Mouse (Mus musculus) MEL (cell line): ENCODE measurements at regions not wholly inside any gene's neighbourhood (a gene's known extent, or its start where the extent isn't known, plus 50 kb on each side); places are given as distances from the start of the nearest gene placed in this dataset.

ENCODE experiments used
- DNase-seq: peaks from one replicate; pipeline ENCODE4 v3.0.0; 2011; ENCODE audit warnings: low read depth, low spot score
- H3K27ac ChIP-seq: 2 replicates; pipeline ENCODE4 v1.5.1; 2012; ENCODE audit warnings: low read depth, mild to moderate bottlenecking, control low read depth, low read length, moderate library complexity; ENCODE audit not compliant: control insufficient read depth
- H3K27me3 ChIP-seq, 2 experiments: fragments of 150-350 bp in 1 of 2; sonication (generic) in 1 of 2; 2 replicates each; pipeline ENCODE4 v1.6.1; 2012; ENCODE audit warnings: low read length in 2 of 2, mild to moderate bottlenecking in 2 of 2, improper control_type of control experiment in 1 of 2, moderate library complexity in 1 of 2; ENCODE audit not compliant: insufficient read depth in 2 of 2, control insufficient read depth in 1 of 2
- H3K36me3 ChIP-seq, 2 experiments: 2 replicates each; pipeline ENCODE4 v1.6.1; 2012 to 2014; ENCODE audit warnings: low read length in 2 of 2, improper control_type of control experiment in 1 of 2, inconsistent platforms in 1 of 2, mild to moderate bottlenecking in 1 of 2; ENCODE audit not compliant: insufficient read depth in 2 of 2, control insufficient read depth in 1 of 2
- H3K4me1 ChIP-seq, 2 experiments: fragments of 150-350 bp in 1 of 2; sonication (generic) in 1 of 2; 2 replicates each; pipeline ENCODE4 v1.6.1; 2012; ENCODE audit warnings: low read length in 2 of 2, improper control_type of control experiment in 1 of 2, mild to moderate bottlenecking in 1 of 2; ENCODE audit not compliant: insufficient read depth in 2 of 2, control insufficient read depth in 1 of 2
- H3K4me3 ChIP-seq, 2 experiments: fragments of 150-350 bp in 1 of 2; sonication (generic) in 1 of 2; 2 replicates each; pipeline ENCODE4 v1.5.1; 2012; ENCODE audit warnings: low read depth in 2 of 2, low read length in 2 of 2, mild to moderate bottlenecking in 2 of 2, moderate library complexity in 2 of 2, control low read depth in 1 of 2, improper control_type of control experiment in 1 of 2; ENCODE audit not compliant: control insufficient read depth in 1 of 2, insufficient read depth in 1 of 2
- H3K79me2 ChIP-seq: 2 replicates; pipeline ENCODE4 v1.6.1; 2012; ENCODE audit warnings: mild to moderate bottlenecking, low read length, moderate library complexity; ENCODE audit not compliant: control insufficient read depth, poor library complexity, insufficient read depth
- H3K9ac ChIP-seq: 2 replicates; pipeline ENCODE4 v1.6.1; 2012; ENCODE audit warnings: low read depth, mild to moderate bottlenecking, control low read depth, low read length, moderate library complexity; ENCODE audit not compliant: control insufficient read depth, poor library complexity, severe bottlenecking
- H3K9me3 ChIP-seq: fragments of 150-350 bp; sonication (generic); replicated peaks from 2 replicates; pipeline ENCODE4 v1.6.1; 2012; ENCODE audit warnings: mild to moderate bottlenecking, low read length, improper control_type of control experiment, moderate library complexity; ENCODE audit not compliant: insufficient read depth
- BHLHE40 ChIP-seq: IDR thresholded peaks from 2 replicates; pipeline ENCODE4 v1.6.1; 2012; ENCODE audit warnings: low read depth, mild to moderate bottlenecking, inconsistent platforms, low read length, improper control_type of control experiment, borderline replicate concordance
- CHD1 ChIP-seq: IDR thresholded peaks from 2 replicates; pipeline ENCODE4 v1.6.1; 2012; ENCODE audit warnings: low read depth, mild to moderate bottlenecking, inconsistent platforms, low read length, improper control_type of control experiment
- CHD2 ChIP-seq: IDR thresholded peaks from 2 replicates; pipeline ENCODE4 v1.6.1; 2011; ENCODE audit warnings: low read length, improper control_type of control experiment
- CTCF ChIP-seq, 3 experiments: IDR thresholded peaks in 2 of 3; conservative IDR thresholded peaks in 1 of 3; 2 replicates each; pipeline ENCODE4 v1.5.1; 2011 to 2012; ENCODE audit warnings: low read length in 3 of 3, low read depth in 2 of 3, mild to moderate bottlenecking in 2 of 3, improper control_type of control experiment in 1 of 3, inconsistent platforms in 1 of 3, mixed read lengths in 1 of 3, moderate library complexity in 1 of 3; ENCODE audit not compliant: control insufficient read depth in 1 of 3, insufficient read depth in 1 of 3, poor library complexity in 1 of 3, severe bottlenecking in 1 of 3
- E2F4 ChIP-seq: IDR thresholded peaks from 2 replicates; pipeline ENCODE4 v1.6.1; 2011; ENCODE audit warnings: low read depth, low read length, improper control_type of control experiment, borderline replicate concordance
- ETS1 ChIP-seq: IDR thresholded peaks from 2 replicates; pipeline ENCODE4 v1.6.1; 2012; ENCODE audit warnings: low read depth, mild to moderate bottlenecking, inconsistent platforms, low read length, improper control_type of control experiment, moderate library complexity
- GABPA ChIP-seq: IDR thresholded peaks from 2 replicates; pipeline ENCODE4 v1.6.1; 2012; ENCODE audit warnings: low read depth, mild to moderate bottlenecking, inconsistent platforms, low read length, improper control_type of control experiment, moderate library complexity
- HCFC1 ChIP-seq: IDR thresholded peaks from 2 replicates; pipeline ENCODE4 v1.6.1; 2012; ENCODE audit warnings: low read depth, mild to moderate bottlenecking, inconsistent platforms, low read length, improper control_type of control experiment, moderate library complexity
- KAT2A ChIP-seq: conservative IDR thresholded peaks from 2 replicates; pipeline ENCODE4 v1.6.1; 2012; ENCODE audit warnings: low read depth, low read length, improper control_type of control experiment, inconsistent platforms
- MAFK ChIP-seq: IDR thresholded peaks from 2 replicates; pipeline ENCODE4 v1.6.1; 2011; ENCODE audit warnings: low read depth, mild to moderate bottlenecking, low read length, improper control_type of control experiment, borderline replicate concordance
- MAZ ChIP-seq: IDR thresholded peaks from 2 replicates; pipeline ENCODE4 v1.6.1; 2012; ENCODE audit warnings: low read depth, mild to moderate bottlenecking, inconsistent platforms, low read length, improper control_type of control experiment
- MEF2A ChIP-seq: IDR thresholded peaks from 2 replicates; pipeline ENCODE4 v1.6.1; 2014; ENCODE audit warnings: low read depth, mild to moderate bottlenecking, inconsistent platforms, low read length, improper control_type of control experiment; ENCODE audit not compliant: poor library complexity, insufficient replicate concordance, severe bottlenecking; ENCODE audit errors: extremely low read depth
- MXI1 ChIP-seq: IDR thresholded peaks from 2 replicates; pipeline ENCODE4 v1.6.1; 2011; ENCODE audit warnings: mild to moderate bottlenecking, low read depth, low read length, improper control_type of control experiment
- MYB ChIP-seq: IDR thresholded peaks from 2 replicates; pipeline ENCODE4 v1.6.1; 2011; ENCODE audit warnings: mild to moderate bottlenecking, low read depth, low read length, improper control_type of control experiment
- MYC ChIP-seq: IDR thresholded peaks from 2 replicates; pipeline ENCODE4 v1.6.1; 2011; ENCODE audit warnings: low read depth, mild to moderate bottlenecking, low read length, improper control_type of control experiment, moderate library complexity
- NELFE ChIP-seq: IDR thresholded peaks from 2 replicates; pipeline ENCODE4 v1.6.1; 2011; ENCODE audit warnings: low read depth, low read length, improper control_type of control experiment
- NRF1 ChIP-seq: IDR thresholded peaks from 2 replicates; pipeline ENCODE4 v1.6.1; 2014; ENCODE audit warnings: low read depth, mild to moderate bottlenecking, inconsistent platforms, low read length, improper control_type of control experiment, moderate library complexity; ENCODE audit not compliant: poor library complexity, insufficient read depth, severe bottlenecking
- RAD21 ChIP-seq: IDR thresholded peaks from 2 replicates; pipeline ENCODE4 v1.6.1; 2011; ENCODE audit warnings: mild to moderate bottlenecking, low read depth, low read length, improper control_type of control experiment
- SIN3A ChIP-seq: IDR thresholded peaks from 2 replicates; pipeline ENCODE4 v1.6.1; 2012; ENCODE audit warnings: low read length, improper control_type of control experiment, inconsistent platforms
- SMC3 ChIP-seq: IDR thresholded peaks from 2 replicates; pipeline ENCODE4 v1.6.1; 2011; ENCODE audit warnings: low read depth, low read length, improper control_type of control experiment
- UBTF ChIP-seq: IDR thresholded peaks from 2 replicates; pipeline ENCODE4 v1.6.1; 2012; ENCODE audit warnings: low read depth, mild to moderate bottlenecking, inconsistent platforms, low read length, improper control_type of control experiment, moderate library complexity, borderline replicate concordance; ENCODE audit not compliant: insufficient read depth
- USF1 ChIP-seq: IDR thresholded peaks from 2 replicates; pipeline ENCODE4 v1.6.1; 2014; ENCODE audit warnings: low read depth, mild to moderate bottlenecking, inconsistent platforms, low read length, improper control_type of control experiment, moderate library complexity
- ZKSCAN1 ChIP-seq: IDR thresholded peaks from 2 replicates; pipeline ENCODE4 v1.6.1; 2012; ENCODE audit warnings: low read depth, mild to moderate bottlenecking, inconsistent platforms, low read length, improper control_type of control experiment, moderate library complexity
- ZMIZ1 ChIP-seq: IDR thresholded peaks from 2 replicates; pipeline ENCODE4 v1.6.1; 2012; ENCODE audit warnings: low read depth, mild to moderate bottlenecking, inconsistent platforms, low read length, improper control_type of control experiment, moderate library complexity
- ZNF384 ChIP-seq: IDR thresholded peaks from 2 replicates; pipeline ENCODE4 v1.6.1; 2012; ENCODE audit warnings: low read depth, mild to moderate bottlenecking, inconsistent platforms, low read length, improper control_type of control experiment

GRCm38 (mm10) chr3:40325872-40326803 lies 204.9 kb upstream of the Intu start:
- no peak for DNase-seq
- Histone ChIP-seq H3K9me3 (no peaks in the 10 kb centered on the region), H3K9ac (no peak overlapping the region), H3K27me3 (no peaks in the 10 kb centered on the region), H3K27ac (no peak overlapping the region), H3K79me2 (no peaks in the 10 kb centered on the region), H3K4me3 (no peak overlapping the region), H3K4me1 (no peaks in the 10 kb centered on the region), H3K36me3 (no peaks in the 10 kb centered on the region)
- TF ChIP-seq CHD2 (no peak), NELFE (no peak), ZNF384 (no peak), ETS1 (no peak), RAD21 (no peak), NRF1 (no peak), SIN3A (no peak), MAZ (no peak), MYC (no peak), HCFC1 (no peak), ZKSCAN1 (no peak), KAT2A (no peak), GABPA (no peak), SMC3 (no peak), MXI1 (no peak), MEF2A (no peak)

- H3K4me1 ChIP-seq = no peaks in the 10 kb centered on the region
- no peak for TF ChIP-seq BHLHE40
- no peak for TF ChIP-seq SMC3
- TF ChIP-seq E2F4 = no peak
- no peak for TF ChIP-seq SIN3A
- TF ChIP-seq MYB = no peak
- TF ChIP-seq GABPA = no peak
- no peak for TF ChIP-seq ETS1
- TF ChIP-seq KAT2A = no peak
- no peak for TF ChIP-seq ZMIZ1
- TF ChIP-seq UBTF = no peak
- no peak for TF ChIP-seq CHD1
- no peak for TF ChIP-seq MEF2A
- TF ChIP-seq CTCF (IDR thresholded peaks at IDR 0.05 in 2 of 3, conservative IDR thresholded peaks at IDR 0.05 in 1 of 3; ENCODE audit: control insufficient read depth in 1 of 3, insufficient read depth in 1 of 3, low read depth in 2 of 3, low read length in 3 of 3, poor library complexity in 1 of 3, severe bottlenecking in 1 of 3) = no peak
- no peak for TF ChIP-seq NELFE
- TF ChIP-seq USF1 = no peak
- TF ChIP-seq MAFK = no peak
- H3K79me2 ChIP-seq = no peaks in the 10 kb centered on the region
- H3K27ac ChIP-seq = no peak overlapping the region
- H3K4me3 ChIP-seq = no peak overlapping the region
- H3K27me3 ChIP-seq = no peaks in the 10 kb centered on the region
- no peak for DNase-seq
- no peaks in the 10 kb centered on the region for H3K36me3 ChIP-seq
- no peak overlapping the region for H3K9ac ChIP-seq
- no peaks in the 10 kb centered on the region for H3K9me3 ChIP-seq
Observed at GRCm38 (mm10) chr3:40339492-40340030, 191.5 kb upstream of the Intu start.
